Mouse (Mus musculus) cerebellum, postnatal 4 days (tissue): Measurements from ENCODE around the gene Rnf166.

Experiments
- DNase-seq, 2 experiments: peaks; one replicate each; pipeline ENCODE4 v3.0.0; 2022; ENCODE audit warnings: low spot score in 2 of 2, mixed read lengths in 1 of 2

Rnf166 gene

DNA sequence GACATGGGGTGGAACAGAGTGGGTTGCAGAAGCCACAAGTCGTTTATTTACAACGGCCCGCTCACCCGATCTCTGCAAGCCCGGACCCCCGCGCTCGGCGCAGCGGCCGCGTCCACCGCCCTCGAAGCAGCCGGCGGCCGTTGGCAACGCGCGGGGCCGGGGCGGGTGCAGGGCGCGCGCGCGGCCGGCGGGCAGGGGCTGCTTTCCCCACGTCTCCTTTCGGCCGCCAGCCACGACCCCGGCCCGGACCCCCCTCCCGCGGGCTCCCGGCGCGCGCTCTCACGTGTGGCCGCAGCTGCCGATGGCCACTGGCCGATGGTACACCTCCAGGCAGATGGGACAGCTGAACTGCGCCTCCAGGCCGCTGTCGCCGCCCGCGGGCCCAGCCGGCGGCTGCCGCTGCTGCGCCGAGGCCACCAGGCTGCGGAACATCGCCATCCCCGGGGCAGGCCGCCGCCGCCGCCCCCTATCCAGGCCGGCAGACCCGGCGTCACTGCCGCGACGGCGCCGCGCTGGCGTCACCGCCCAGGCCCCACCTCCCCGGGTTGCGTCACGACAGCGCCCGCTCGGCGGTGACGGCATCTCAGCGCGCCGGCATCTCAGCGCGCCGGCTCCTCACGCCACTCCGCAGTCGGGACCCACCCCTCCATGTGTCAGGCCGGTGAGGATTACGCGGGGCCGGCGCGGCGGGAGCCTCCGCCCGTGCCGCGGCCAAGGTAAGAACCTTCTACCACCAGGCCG lies at the start of gene Rnf166, which contains the start of gene Ctu2:
Gene Rnf166 (minus strand): TSS at position 485 of the 741 bp plus-strand sequence.
Gene Ctu2 (plus strand): TSS at position 564 of the 741 bp plus-strand sequence.
- DNase-seq = peak; percentile 95 to 97

DNA sequence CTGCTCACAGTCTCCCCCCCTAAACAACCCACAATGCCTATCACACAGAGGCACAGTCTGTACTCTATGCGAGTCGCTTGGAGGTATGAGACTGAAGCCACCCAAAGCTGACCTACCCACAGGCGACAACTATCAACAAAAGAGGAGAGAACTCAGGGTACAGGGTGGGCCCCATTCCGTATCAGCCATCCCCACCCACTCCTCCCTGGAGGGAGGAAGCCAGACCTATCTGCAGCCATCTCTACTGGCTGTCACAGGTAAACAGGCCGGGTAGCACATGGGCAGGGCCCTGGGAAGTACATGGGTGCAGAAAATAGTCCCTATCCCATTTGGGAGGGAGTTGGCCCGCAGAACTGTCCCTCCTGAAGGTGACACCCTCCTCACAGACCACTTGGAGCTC lies 49.1 kb upstream of the Rnf166 start:
- no peak for DNase-seq

DNA sequence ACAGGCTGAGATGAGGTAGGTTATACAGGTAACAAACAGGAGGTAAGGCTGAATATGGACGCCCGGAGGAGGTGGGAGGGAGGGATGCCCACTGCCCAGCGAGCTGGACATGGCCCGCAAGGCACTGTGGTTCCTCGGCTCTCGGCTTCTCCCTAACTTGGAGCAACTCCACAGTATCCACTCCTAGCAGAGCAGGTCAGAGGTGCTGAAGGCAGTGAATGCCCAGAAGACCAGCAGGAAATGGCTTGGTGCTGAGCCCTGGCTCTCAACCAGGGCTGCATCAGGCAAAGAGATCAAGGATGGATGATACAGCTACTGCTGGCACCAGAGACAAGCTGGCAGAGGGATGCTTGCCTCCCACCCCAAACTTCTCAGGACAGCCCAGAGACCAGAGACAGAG lies 48.6 kb upstream of the Rnf166 start:
- DNase-seq = peak in 1 of 2 experiments; percentile 24

DNA sequence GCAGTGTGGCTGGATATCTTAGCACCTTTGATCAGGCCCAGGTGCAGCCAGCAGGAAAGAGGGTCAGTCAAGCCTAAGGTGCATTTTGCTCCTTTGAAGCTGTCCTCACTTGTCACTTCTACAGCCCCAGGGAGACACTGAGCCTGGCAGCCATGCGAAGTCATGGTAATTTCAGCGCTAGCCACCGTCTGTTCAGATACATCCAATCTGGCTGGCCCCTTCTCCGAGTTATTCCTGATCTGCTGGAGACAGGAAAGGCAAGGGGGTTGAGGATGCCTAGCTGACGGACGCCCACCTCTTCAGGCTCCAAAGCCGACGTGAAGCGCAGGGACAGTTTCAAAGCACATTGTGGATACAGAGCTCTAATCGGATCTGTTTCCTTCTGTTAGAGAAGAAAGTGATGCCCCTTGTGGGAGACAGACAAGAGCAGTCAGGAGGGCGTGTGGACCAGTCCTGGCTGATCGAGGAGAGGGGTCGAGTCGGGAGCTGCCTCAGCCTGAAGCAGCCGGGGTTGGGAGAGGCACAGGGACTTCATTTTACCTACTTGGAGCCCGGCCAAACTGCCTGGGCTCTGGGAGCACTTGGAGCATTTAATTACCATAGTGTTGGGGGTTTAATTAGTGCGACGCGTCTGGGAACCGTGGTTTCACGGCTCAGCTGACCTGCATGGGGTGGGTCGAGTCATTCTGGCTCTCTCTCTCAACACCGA lies 47.9 kb upstream of the Rnf166 start:
- DNase-seq = peak in 1 of 2 experiments; percentile 56

DNA sequence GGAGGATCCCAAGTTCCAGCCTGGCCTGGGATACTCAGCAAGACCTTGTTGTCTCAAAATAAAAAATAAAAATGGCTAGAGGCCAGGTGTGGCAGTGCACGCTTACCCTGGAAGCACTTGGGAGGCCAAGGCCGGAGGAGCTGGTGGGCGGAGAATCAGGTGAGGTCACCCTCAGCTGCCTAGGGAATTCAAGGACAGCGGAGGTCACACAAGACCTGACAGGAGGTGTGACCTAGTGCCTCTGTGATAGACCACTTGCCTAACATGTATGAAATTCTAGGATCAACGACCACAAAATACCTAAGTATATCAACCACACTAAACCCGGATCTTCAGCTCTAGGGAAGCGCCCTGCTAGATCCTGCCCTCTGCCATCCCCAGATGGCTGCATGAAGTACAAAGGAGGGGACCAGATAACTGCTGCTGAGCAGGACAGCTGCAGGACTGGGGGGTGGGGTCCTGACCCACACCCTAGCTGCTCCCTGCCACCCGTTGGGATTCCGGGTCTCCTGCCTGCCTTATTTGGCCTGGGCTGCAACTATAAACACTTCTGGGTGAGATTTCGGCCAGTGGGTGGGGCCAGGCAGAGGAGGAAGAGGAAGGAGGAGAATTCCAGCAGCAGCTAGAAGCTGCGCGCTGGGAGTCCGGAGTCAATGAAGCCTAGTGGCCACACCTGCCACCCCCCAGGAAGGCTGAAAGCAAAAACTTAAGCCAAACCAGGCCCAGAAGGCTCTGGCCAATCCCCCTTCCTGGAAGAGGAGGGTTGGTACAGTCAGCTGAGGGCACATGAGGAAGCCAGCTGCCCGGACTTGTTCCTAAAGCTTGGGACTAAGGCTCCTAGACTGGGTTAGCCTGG lies 47.2 kb upstream of the Rnf166 start:
- DNase-seq = peak in 1 of 2 experiments; percentile 44

DNA sequence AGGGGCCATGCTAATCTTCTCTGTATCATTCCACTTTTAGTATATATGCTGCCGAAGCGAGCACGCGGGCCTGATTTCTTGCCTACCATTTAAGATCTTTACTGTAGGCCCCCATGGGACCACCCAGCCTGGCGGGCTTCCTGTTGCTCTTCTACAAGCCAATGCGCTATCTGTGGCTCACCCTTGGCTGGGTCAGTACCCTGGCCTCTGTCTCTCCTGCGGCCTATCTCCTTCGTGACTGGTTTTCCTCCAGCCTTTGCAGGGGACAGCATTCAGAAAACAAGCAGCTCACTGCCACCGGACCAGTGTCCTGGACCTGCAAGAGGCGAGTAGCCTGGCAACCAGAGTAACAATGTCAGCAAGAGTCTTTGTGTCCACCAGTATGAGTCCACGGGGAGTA lies 44.7 kb upstream of the Rnf166 start:
- DNase-seq = no peak

DNA sequence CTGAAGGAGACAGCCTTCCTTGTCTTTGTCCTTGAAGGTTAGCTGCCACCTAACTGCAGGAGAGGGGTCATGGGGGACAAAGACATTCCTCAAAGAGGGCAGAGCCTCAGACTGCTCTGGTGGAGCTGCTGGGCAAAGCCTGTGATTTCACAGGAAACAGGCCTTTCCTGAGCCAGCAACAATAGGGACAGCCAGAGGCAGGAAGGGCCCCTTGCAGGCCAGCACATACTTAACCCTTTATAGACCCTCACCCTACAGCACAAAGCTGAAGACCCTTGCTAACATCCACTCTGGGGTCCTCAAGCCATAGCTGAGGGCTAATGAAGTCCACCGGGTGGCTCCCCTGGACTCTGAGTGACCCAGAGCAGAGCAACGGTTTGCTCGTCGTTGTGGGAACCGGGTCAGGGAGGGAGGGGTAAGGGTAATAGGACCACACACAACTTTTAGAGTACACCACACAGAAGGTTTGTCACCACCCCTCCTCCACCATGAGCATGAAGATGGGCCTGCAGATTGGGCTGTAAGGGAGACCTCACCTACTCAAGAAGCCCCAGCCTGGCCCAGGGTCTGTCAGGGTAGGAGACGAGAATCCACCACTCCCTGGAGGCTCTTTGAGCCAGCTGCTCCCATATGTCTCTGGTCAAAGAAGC lies 41.8 kb upstream of the Rnf166 start:
- DNase-seq = no peak

DNA sequence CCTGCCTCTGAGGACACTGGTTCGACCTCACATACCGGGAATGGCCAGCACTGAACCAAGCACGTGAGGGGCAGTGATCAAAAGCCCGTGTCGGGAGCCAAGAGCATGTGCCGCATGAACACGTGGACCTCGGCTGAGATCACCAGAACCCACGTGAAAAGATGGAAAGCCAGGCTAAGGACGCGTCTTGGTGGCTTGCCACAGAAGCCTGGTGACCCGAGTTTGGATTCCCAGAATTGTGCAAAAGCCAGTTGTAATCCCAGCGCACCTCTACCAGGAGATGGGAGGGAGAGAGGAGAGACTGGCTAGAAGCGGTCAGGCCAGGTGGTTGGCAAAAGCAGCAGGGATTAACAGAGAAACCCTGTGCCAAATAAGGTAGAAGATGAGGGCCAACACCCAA lies 39.8 kb upstream of the Rnf166 start:
- no peak for DNase-seq

DNA sequence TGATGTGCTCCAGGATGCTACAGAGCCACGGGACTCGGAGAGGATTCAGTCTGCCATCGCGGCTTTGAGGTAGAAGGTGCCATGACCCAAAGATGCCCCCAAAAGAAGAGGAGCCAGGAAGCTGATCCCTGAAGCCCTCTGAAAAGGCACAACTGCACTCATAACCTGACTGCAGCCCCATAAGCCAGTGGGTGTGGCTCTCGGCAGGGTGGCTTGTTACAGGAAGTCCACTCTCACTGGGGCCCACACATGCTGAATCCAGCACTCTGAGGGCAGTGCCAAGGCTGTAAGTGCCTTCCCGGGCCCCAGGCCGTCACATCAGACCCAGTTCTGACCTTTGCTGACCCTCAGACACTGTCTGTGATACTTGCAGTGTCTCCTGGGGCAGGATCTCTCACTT lies 36.5 kb upstream of the Rnf166 start:
- no peak for DNase-seq

DNA sequence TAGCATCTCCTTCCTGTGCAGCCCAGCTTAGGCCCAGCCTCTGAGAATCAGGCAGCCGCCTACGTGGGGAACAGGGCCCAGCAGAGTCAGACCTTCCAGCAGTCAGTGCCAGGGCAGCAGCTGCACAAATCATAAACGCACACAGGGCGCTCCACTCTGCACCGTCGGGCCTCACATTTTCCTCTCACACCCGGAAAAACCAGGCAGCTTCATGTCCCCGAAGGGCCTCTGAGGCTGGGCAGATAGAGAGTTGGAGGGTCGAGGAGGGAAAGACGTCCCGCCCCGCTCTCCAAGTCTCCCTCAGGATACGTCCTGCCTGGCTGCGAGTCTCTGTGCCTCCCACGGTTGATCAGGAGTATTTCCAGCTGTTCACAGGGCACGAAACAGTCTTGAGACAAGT lies 35.7 kb upstream of the Rnf166 start:
- DNase-seq = no peak

DNA sequence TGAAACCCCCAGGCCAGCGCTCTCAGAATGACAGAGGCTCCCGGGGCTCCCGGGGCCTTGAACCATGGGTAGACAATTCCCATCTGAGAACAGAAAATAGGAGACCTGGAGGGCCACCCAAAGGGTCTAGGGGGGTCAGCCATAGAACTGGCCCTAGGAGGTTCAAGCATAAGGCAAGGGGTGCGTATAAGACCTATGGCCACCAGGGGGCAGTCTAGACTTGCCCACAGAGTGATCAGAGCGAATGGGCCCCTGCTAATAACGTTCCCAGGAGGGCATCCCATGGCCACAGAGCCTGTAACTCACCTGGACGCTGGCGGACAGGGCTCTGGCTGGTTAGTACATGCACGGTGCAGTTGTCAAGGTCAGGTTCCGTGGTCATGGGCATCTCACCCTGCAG lies 25.0 kb upstream of the Rnf166 start:
- peak; percentile 59 to 78 for DNase-seq

DNA sequence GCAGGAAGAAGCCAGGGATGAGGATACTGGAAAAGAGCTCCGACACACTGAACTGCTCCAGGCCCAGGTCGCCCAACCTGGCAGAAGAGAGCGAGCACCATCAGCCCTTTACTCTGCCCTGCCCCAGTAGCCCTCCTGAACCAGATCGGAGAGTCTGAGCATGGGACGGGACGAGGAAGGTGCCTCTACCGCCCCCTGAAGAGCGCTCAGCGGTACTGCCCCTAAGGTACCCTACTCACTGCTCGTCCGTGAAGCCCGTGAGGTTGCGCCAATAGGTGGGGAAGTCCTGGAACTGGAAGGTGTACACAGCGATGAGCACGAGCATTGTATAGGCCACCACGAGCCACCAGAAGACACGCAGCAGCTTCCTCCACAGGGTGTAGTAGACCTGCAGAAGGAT lies 22.0 kb upstream of the Rnf166 start:
- DNase-seq = no peak

DNA sequence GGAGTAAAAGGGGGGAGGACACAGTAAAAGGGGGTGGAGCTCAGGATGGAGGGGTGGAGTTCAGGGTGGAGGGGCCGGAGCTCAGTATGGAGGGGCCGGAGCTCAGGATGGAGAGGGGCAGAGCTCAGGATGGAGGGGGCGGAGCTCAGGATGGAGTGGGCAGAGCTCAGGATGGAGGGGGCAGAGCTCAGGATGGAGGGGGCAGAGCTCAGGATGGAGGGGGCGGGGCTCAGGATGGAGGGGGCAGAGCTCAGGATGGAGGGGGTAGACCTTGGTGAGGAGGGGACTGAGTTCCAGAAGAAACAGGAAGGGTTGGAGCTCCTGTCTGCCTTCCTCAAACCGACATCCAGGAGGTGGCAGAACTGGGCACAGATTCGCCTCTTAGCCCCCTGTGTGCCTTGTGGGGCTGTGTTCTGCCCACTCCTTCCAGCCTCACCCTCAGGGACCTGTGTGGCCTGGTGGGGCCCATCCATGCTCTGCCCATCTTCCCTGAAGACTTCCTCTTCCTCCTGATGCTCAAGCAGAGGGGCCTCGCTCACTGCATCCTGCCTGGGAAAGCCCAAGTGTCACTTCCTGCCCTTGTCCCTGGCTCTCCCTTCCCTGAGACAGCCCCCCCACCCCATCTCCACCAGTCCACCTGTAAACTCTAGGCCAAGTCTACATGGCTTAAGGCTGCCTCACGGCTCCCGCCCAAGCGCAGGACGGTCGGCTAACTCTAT lies 21.3 kb upstream of the Rnf166 start:
- DNase-seq = no peak

DNA sequence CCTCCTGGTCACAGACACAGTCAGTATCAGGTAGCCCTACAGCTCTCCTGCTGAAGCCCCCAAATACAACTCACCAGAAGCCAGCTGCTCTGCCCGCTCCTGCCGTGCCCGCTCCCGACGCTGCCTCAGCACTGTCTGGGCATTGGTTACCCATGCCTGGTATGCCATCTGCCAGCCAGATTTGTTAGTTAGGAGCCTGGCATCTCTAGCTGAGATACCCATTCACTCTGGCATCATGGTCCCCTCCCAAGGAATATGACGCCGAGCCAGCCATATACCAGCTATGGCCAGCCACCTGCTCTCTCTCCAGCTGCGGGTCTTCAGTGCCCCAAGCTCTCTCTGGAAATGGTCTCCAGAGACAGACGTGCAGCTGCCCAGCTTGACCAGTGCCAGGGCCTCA lies 12.5 kb upstream of the Rnf166 start:
- DNase-seq = peak in 1 of 2 experiments; percentile 38

DNA sequence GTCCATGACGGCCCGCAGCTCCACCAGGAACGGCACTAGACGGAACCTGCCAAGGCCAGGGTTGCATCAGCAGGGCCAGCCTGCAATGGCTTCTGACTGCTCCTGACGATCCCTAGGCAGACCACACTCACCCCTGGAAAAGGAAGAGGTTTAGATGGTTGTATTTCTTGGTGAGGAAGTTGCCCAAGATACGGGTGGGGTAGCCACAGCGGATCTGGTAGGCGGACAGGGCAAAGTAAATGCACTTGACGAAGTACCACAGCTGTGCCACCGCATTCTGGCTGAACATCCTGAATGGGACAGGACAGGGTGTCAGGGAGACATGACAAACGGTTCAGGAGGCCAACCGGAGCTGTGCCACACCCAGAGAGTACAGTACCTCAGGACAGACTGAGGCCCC lies 9.0 kb upstream of the Rnf166 start:
- DNase-seq = no peak

DNA sequence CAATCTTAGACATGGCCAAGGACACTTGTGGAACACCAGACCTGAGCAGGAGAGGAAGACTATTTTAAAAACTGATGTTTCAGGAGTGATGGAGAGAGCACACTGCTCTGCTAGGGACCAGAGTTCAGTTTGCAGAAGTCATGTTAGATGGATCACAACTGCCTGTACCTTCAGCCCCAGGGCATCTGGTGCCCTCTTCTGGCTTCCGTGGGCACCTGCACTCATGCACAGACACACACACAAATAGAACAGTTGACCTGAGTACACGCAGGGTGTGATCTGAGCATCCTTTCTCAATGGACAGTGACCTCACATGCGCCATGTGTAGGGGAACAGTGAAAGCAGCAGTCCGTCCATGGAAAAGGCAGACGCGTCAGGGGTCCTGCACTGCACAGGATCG lies 8.0 kb upstream of the Rnf166 start:
- DNase-seq = no peak

DNA sequence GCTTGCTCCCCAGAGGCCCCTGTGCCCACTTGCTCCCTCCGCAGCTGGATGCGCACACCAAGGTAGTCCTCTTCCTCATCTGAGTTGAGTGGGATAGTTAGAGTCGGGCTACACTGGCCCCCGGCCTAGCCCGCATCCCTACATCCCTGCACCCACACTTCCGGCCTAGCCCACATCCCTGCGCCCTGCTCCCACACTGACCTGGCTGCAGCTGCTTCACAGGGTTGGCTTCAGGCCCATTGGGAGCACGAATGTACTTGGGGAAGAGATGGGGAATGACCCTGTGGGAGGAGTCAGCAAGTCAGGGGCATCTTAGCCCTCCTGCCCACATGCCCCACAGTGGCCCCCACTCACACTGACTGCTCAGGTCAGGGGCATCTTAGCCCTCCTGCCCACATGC lies 6.6 kb upstream of the Rnf166 start:
- no peak for DNase-seq

DNA sequence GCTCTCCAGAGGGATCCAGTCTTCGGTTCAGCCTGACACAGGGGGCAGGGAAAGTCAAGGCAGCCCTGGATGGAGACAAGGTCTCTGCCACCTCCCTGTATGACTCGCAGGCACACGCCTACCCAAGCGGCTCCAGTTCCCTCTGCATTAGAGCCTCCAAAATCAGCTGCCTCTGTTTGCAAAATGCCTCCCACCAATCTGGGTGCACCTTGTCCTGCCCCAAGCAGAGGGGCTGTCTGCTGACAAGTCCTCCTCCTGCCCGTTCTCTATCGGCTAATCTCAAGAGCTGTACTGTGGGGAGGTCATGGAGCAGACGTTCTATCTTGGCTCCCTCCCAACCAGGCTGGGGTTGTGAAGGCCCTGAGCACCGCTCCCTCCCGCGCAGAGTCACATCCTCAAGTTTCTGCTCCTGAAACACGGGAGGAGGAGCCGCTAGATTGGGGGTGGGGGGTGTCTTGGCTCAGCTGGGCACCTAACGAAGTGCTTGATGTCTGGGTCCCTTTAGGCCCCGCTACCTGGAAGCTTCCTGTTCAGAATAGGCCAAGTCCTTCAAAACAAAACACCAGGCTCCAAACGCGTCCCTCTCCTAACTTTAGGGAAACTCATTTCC lies 808 bp downstream of the Rnf166 start:
- DNase-seq = no peak

DNA sequence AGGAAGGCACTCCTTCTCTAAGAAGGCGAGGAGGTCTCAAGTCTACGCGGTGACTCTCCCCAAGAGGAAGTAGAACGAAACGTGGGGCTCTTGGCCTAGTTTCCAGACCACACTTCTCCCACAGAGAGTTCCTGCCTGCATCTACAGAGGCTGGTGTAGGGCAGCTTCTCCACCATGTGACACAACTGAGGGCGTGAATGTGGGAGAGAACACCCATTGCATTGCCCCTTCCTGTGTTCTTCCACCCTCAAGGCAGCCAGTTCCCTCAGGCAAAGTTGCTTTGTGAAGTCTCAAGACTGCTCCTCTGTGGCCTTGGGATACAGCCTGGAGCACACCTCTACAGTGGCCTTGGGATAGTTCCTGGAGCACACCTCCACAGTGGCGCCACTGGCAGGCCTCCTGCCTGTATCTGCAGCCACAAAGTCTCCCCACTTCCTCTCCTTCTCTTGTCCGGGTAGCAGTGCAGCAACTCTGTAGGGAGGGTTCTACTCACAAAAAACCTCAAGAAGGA lies 1.9 kb downstream of the Rnf166 start:
- no peak for DNase-seq

DNA sequence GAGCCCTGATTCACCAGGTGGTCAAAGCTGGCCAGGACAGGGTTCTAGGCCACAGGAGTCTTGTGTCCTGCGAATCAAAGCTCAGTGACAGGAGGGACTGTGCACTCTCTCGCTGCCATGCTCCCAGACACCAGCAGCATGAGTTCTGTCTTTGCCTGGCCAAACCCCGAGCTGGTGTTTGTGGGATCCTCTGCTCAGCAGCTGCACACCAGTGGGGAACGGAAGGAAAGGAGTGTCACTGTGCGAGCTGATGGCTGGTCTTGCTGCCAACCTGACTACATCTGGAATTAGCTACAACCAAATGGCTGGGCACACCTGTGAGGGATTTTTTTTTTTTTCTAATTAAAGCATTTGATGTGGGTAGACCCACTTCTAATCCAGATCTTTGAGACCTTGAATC lies 5.2 kb downstream of the Rnf166 start:
- no peak for DNase-seq

DNA sequence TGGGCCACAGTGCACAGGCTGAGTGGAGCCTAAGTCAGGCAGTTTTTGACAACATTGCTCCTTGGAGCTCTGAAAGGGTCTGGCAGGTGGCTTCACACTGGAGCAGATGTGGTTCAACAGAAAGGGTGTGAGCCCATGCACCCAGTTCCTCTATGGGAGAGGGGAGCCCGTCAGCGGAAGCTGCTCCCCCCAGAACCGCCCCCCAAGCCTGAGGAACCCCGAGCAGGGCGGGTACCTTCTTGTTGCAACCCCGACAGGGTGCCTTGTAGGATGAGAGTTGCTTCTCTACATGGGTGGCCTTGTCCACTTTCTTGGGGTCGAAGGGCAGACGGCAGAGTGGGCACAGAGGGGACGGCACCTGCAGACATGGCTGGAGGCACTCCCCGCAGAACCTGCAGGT lies 5.9 kb downstream of the Rnf166 start:
- DNase-seq = no peak
